Mouse (Mus musculus) limb, embryonic 15.5 days (tissue): ENCODE measurements around the gene Morn5. TPM values are rescaled to one million over a fixed set of nuclear protein-coding genes. Genes with fewer than 3 reads are reported as not detected.

Source experiments
- ATAC-seq: fragments of 200-750 bp; cut with Nextera tagmentation; 2 replicates; pipeline ENCODE4 v1.8.0; 2017; ENCODE audit warnings: low read depth, moderate TSS enrichment; ENCODE audit not compliant: insufficient number of reproducible peaks, low FRiP score, low TSS enrichment
- H3K27ac ChIP-seq: fragments of 300-500 bp; sonication (generic); 2 replicates; pipeline ENCODE4 v1.5.1; 2015; ENCODE audit warnings: moderate library complexity, mild to moderate bottlenecking, inconsistent platforms
- H3K27me3 ChIP-seq: fragments of 300-500 bp; sonication (generic); 2 replicates; pipeline ENCODE4 v1.6.1; 2015; ENCODE audit warnings: inconsistent platforms
- H3K36me3 ChIP-seq: fragments of 300-500 bp; sonication (generic); 2 replicates; pipeline ENCODE4 v1.6.1; 2015; ENCODE audit warnings: inconsistent platforms
- H3K4me1 ChIP-seq: fragments of 300-500 bp; sonication (generic); 2 replicates; pipeline ENCODE4 v1.6.1; 2015; ENCODE audit warnings: inconsistent platforms
- H3K4me2 ChIP-seq: fragments of 300-500 bp; sonication (generic); 2 replicates; pipeline ENCODE4 v1.6.1; 2015; ENCODE audit warnings: mild to moderate bottlenecking, inconsistent platforms
- H3K4me3 ChIP-seq: fragments of 300-500 bp; sonication (generic); 2 replicates; pipeline ENCODE4 v1.5.1; 2015; ENCODE audit warnings: mild to moderate bottlenecking, inconsistent platforms
- H3K9ac ChIP-seq: fragments of 300-500 bp; sonication (generic); 2 replicates; pipeline ENCODE4 v1.6.1; 2015; ENCODE audit warnings: inconsistent platforms
- H3K9me3 ChIP-seq: fragments of 300-500 bp; sonication (generic); 2 replicates; pipeline ENCODE4 v1.6.1; 2016; ENCODE audit warnings: inconsistent platforms
- WGBS: fragments of 180-500 bp; shearing (Covaris S2); methylation state at CpG from one replicate; pipeline ENCODE4 v1.1.7; 2015; 5-methylcytosine and 5-hydroxymethylcytosine counted together
- polyA plus RNA-seq: library from polyadenylated mRNA; unstranded; fragments of >200 nt; fragmentation: Nextera tagmentation; extraction: Ambion mirVana; gene quantifications from 2 replicates; pipeline ENCODE4 v1.2.1, GENCODE M21; 2015

The Morn5 gene
- polyA plus RNA-seq, 1 experiment from 2014 or later = not detected

DNA sequence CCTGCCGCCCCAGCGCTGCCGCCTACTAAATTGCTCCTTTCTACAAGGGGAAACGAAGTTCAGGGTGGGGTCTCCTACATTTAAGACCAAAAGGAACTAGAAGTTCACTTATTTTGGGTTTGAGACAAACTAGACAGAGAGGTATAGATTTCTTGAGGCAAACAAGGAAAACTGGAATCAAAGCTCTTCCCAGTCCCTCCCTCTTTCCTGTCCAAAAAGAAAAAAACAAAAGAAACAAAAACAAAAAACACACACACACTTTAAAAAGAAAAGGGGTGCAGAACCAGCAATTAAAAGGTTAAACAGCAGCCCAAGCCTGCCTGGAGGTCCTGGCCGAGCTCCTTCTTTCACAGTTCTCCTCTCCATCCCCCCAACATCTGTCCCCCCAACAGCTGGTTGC lies 48.8 kb downstream of the Morn5 start:
- 6% methylated on average over 5 of the region's 5 CpGs for WGBS
- Histone ChIP-seq H3K27ac (no peak overlapping the region), H3K4me1 (peaks cover 16% of the 10 kb centered on the region), H3K4me3 (no peak overlapping the region), H3K36me3 (no peaks in the 10 kb centered on the region), H3K9ac (no peak overlapping the region), H3K4me2 (no peak overlapping the region), H3K27me3 (peaks cover 99% of the 10 kb centered on the region), H3K9me3 (no peaks in the 10 kb centered on the region)
- ATAC-seq = no peak

GRCm38 (mm10) chr2:36099739-36100138 lies 50.5 kb downstream of the Morn5 start:
- Histone ChIP-seq H3K36me3 (no peaks in the 10 kb centered on the region), H3K9me3 (no peaks in the 10 kb centered on the region), H3K9ac (no peak overlapping the region), H3K4me2 (no peak overlapping the region), H3K4me1 (peaks cover 27% of the 10 kb centered on the region), H3K27ac (no peak overlapping the region), H3K27me3 (peaks cover 99% of the 10 kb centered on the region), H3K4me3 (no peak overlapping the region)
- WGBS = 14% methylated on average over 6 of the region's 6 CpGs
- no peak for ATAC-seq

GRCm38 (mm10) chr2:36101866-36102558 lies 52.8 kb downstream of the Morn5 start:
- Histone ChIP-seq H3K9me3 (no peaks in the 10 kb centered on the region), H3K4me2 (peak overlapping the region; percentile 93), H3K27ac (no peak overlapping the region), H3K27me3 (peaks cover 99% of the 10 kb centered on the region), H3K4me1 (peaks cover 37% of the 10 kb centered on the region), H3K9ac (no peak overlapping the region), H3K36me3 (no peaks in the 10 kb centered on the region), H3K4me3 (peak overlapping the region; percentile 22)
- WGBS = 3% methylated on average over 28 of the region's 28 CpGs
- ATAC-seq = no peak

DNA sequence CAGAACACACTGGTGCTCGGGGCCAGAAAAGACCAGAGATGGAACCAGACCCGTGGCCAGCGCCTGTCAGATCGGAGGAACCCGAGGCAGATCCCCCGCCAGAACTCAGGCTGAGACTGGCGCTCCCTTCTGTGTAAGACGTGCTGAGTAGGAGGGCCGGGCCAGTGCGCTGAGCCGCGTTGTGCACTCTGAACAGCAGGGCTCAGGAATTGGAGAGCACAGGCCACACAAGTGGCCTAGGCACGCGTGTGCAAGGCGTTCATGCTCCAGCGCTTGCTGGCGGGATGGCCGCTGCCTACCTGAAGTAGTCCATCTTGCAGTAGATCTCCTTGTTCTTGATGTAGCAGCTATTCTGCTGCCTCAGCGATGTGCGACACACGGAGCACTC lies 53.3 kb downstream of the Morn5 start:
- peaks cover 98% of the 10 kb centered on the region for H3K27me3 ChIP-seq
- WGBS = 4% methylated on average over 21 of the region's 21 CpGs
- H3K27ac ChIP-seq = no peak overlapping the region
- no peak overlapping the region for H3K9ac ChIP-seq
- H3K9me3 ChIP-seq = no peaks in the 10 kb centered on the region
- H3K4me2 ChIP-seq = peak overlapping the region; percentile 93
- H3K4me3 ChIP-seq = peak overlapping the region; percentile 22
- peaks cover 37% of the 10 kb centered on the region for H3K4me1 ChIP-seq
- no peak for ATAC-seq
- H3K36me3 ChIP-seq = no peaks in the 10 kb centered on the region

- peaks cover 37% of the 10 kb centered on the region for H3K4me1 ChIP-seq
- no peaks in the 10 kb centered on the region for H3K36me3 ChIP-seq
- peaks cover 98% of the 10 kb centered on the region for H3K27me3 ChIP-seq
- 3% methylated on average over 21 of the region's 21 CpGs for WGBS
- ATAC-seq = no peak
- H3K9me3 ChIP-seq = no peaks in the 10 kb centered on the region
- peak overlapping the region; percentile 22 for H3K4me3 ChIP-seq
- H3K9ac ChIP-seq = no peak overlapping the region
- H3K4me2 ChIP-seq = peak overlapping the region; percentile 93
- H3K27ac ChIP-seq = no peak overlapping the region
These were observed 53.9 kb downstream of the Morn5 start for GRCm38 (mm10) chr2:36103069-36103554.

DNA sequence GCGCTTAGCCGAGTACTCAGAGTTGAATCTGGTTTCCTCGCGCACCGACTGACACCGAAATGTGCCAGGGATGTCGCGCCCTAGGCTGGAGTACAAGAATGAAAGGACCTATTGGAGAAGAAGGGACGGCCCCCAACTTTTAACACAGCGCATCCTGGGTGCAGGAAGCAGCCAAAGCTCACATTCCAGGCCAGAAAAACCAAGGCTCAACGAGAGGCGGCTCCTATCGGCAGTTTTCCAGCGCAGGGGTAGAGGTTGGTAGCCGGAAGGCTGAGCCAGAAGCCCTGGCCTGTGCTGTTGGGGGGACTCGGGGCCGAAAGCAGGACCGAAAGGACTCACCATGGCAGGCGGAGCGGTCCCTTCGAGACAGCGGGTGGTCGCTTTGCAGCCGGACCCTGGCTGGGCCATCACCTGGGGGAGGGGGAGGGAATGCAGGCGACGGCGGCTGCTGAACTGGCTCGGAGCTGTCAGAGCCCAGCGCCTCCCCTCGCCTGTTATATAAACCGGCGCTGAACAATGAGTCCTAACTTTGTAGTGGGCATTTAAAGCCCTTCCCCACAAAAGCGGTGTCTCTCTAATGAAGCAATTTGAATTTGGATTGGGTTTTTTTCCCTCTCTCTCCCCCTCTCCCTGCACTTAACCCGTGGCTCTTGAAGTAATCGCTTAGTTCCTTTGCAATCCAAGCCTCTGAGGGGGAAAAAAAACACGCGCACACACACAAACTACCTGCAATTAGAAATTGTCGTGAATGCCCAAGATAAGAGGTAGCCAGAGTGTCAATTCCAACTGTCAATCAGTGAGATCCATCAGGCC lies 54.5 kb downstream of the Morn5 start:
- Histone ChIP-seq H3K27ac (no peak overlapping the region), H3K4me3 (peak overlapping the region; percentile 22), H3K9ac (no peak overlapping the region), H3K27me3 (peaks cover 97% of the 10 kb centered on the region), H3K4me1 (peaks cover 37% of the 10 kb centered on the region), H3K36me3 (no peaks in the 10 kb centered on the region), H3K4me2 (peak overlapping the region; percentile 93), H3K9me3 (no peaks in the 10 kb centered on the region)
- WGBS = under 1% methylated on average over 38 of the region's 38 CpGs
- ATAC-seq = no peak

GRCm38 (mm10) chr2:36104436-36104955 lies 55.2 kb downstream of the Morn5 start:
- no peak for ATAC-seq
- H3K36me3 ChIP-seq = no peaks in the 10 kb centered on the region
- WGBS = 2% methylated on average over 32 of the region's 32 CpGs
- H3K9ac ChIP-seq = 0 out of 2 replicates have a peak overlapping the region, but pooled peaks have one; percentile 23
- H3K27ac ChIP-seq = no peak overlapping the region
- H3K9me3 ChIP-seq = no peaks in the 10 kb centered on the region
- peak overlapping the region; percentile 46 for H3K4me3 ChIP-seq
- peaks cover 96% of the 10 kb centered on the region for H3K27me3 ChIP-seq
- peak overlapping the region; percentile 93 for H3K4me2 ChIP-seq
- peaks cover 37% of the 10 kb centered on the region for H3K4me1 ChIP-seq

DNA sequence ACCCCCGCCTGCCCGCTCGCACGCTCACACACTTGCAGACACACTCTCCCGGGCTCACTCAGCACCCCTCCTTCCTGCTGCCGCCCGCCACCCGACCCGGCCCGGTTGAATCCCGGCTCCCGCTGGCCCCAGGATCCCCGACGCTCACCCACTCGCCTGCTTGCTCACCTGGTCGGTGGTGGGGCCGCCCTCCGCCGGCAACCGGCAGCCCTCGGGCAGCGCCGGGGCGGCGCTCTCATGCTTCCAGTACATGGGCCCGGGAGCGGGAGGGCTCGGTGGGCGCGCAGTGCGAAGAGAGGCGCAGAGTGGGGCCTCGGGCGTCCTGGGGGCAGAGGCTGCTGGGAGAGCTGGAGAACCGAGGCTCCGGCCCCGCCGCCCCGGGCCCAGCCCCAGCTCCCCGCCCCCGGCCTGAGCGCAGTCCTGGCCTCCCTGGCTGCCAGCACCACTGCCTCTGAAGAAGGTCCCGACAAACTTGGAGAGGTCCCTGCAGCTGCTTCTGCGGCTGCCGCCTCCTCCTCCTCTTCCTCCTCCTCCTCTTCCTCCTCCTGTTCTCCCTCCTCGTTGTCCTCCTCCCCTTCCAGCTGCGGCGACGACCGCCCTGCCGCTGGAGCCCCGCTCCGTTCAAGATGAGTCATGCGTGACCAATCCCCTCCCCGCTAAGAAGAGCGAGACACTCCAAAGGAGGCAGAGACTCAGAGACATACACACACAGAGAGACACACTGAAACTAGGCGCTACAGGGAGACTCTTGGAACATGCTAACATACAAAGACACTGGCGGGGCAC lies 55.9 kb downstream of the Morn5 start, which contains the start of gene Lhx6:
TSS of gene Lhx6 (minus strand) at position 453 of the 786 bp plus-strand sequence.
- peak within 1 kb of the TSS; percentile 93 for H3K4me2 ChIP-seq
- peaks cover 37% of the 10 kb centered on the region for H3K4me1 ChIP-seq
- WGBS = 1% methylated on average over 51 of the region's 58 CpGs
- H3K36me3 ChIP-seq = no peaks in the 10 kb centered on the region
- 0 out of 2 replicates have a peak, but pooled peaks have one; percentile 35 for ATAC-seq
- no peak within 1 kb of the TSS for H3K27ac ChIP-seq
- peak within 1 kb of the TSS; percentile 23; the same call in 1 of the 2 replicates for H3K9ac ChIP-seq
- peaks cover 95% of the 10 kb centered on the region for H3K27me3 ChIP-seq
- peak within 1 kb of the TSS; percentile 46 for H3K4me3 ChIP-seq
- no peaks in the 10 kb centered on the region for H3K9me3 ChIP-seq

GRCm38 (mm10) chr2:36108615-36109014 lies 59.4 kb downstream of the Morn5 start:
- 4% methylated on average over 7 of the region's 7 CpGs for WGBS
- Histone ChIP-seq H3K4me3 (no peak overlapping the region), H3K4me2 (no peak overlapping the region), H3K36me3 (no peaks in the 10 kb centered on the region), H3K9ac (no peak overlapping the region), H3K27me3 (peaks cover 77% of the 10 kb centered on the region), H3K9me3 (no peaks in the 10 kb centered on the region), H3K4me1 (peaks cover 19% of the 10 kb centered on the region), H3K27ac (no peak overlapping the region)
- ATAC-seq = no peak

DNA sequence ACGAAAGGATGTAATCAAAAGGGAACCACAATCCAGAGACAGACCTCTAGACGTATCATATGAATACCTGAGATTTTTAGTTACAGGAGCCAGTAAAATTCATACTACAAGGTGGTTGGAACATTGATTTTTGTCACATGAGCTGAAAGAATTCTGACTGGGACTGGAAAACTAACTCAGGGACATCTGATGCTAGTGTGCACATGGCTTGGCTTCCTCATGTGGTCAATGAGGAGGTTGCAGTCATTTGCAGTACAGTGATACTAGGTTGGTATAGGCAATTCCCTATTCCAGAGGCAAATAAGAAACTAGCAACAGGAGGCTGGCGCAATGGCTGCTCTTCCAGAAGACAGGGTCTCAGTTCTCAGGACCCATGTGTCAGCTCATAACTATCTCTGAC lies 63.4 kb downstream of the Morn5 start:
- no peak overlapping the region for H3K27ac ChIP-seq
- no peak overlapping the region for H3K4me2 ChIP-seq
- no peaks in the 10 kb centered on the region for H3K4me1 ChIP-seq
- peaks cover 38% of the 10 kb centered on the region for H3K27me3 ChIP-seq
- H3K4me3 ChIP-seq = no peak overlapping the region
- peaks cover 17% of the 10 kb centered on the region for H3K36me3 ChIP-seq
- ATAC-seq = no peak
- WGBS = 70% methylated on average over 3 of the region's 3 CpGs
- no peak overlapping the region for H3K9ac ChIP-seq
- H3K9me3 ChIP-seq = no peaks in the 10 kb centered on the region

GRCm38 (mm10) chr2:36126795-36127429 lies 77.7 kb downstream of the Morn5 start:
- H3K4me1 ChIP-seq = no peaks in the 10 kb centered on the region
- peaks cover 74% of the 10 kb centered on the region for H3K36me3 ChIP-seq
- no peak overlapping the region for H3K27ac ChIP-seq
- WGBS = 87% methylated on average over 9 of the region's 9 CpGs
- no peak for ATAC-seq
- no peaks in the 10 kb centered on the region for H3K27me3 ChIP-seq
- no peak overlapping the region for H3K4me2 ChIP-seq
- no peak overlapping the region for H3K9ac ChIP-seq
- no peak overlapping the region for H3K4me3 ChIP-seq
- H3K9me3 ChIP-seq = no peaks in the 10 kb centered on the region
